Mouse (Mus musculus): ENCODE measurements around the gene Impg2. TPM values are rescaled to one million over a fixed set of nuclear protein-coding genes. Genes with fewer than 3 reads are reported as not detected.

Gene Impg2
- 0.07 and 0.20 TPM in 2 replicates for polyA plus RNA-seq (2015; fragmentation: Nextera tagmentation; extraction: Ambion mirVana)

DNA sequence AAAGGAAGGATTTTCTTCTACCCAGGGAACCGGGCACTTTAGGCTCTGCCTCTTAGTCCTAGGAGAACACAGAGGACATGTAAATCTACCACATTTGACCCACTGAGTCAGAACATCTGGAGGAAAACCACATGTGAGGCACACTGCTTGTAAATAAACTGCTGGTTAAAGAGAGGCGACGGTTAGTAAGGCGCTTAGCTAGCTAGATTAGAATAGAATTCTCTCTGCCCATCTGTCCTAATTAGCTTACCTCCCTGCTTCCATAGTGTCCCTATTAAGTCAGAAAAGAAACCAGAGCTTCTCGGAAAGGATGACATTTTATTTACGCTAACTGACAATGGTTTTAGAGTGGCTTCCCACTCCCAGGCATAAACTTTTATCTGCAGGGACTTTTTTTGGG lies at the start of gene Impg2:
TSS of gene Impg2 (plus strand) at position 263 of the 400 bp plus-strand sequence.
- H3K27me3 ChIP-seq (replicated peaks): no peaks in the 10 kb centered on the region
- 65% methylated on average over 6 of the region's 6 CpGs for WGBS
- ATAC-seq (ENCODE audit: extremely low read depth, insufficient number of reproducible peaks, low FRiP score, low TSS enrichment): no peak
- H3K4me1 ChIP-seq: no peaks in the 10 kb centered on the region
- no peak within 1 kb of the TSS for H3K4me2 ChIP-seq
- H3K4me3 ChIP-seq: no peak within 1 kb of the TSS
- no peaks in the 10 kb centered on the region for H3K9me3 ChIP-seq
- no peaks in the 10 kb centered on the region for H3K36me3 ChIP-seq
- H3K27ac ChIP-seq (replicated peaks): no peak within 1 kb of the TSS
- H3K9ac ChIP-seq: no peak within 1 kb of the TSS

- Histone ChIP-seq H3K36me3 (peaks cover 33% of the 10 kb centered on the region), H3K27ac (replicated peaks) (no peak overlapping the region), H3K9me3 (no peaks in the 10 kb centered on the region), H3K4me2 (no peak overlapping the region), H3K9ac (no peak overlapping the region), H3K4me1 (no peaks in the 10 kb centered on the region), H3K4me3 (no peak overlapping the region), H3K27me3 (replicated peaks) (no peaks in the 10 kb centered on the region)
- WGBS: 82% methylated on average over 7 of the region's 7 CpGs
- no peak for ATAC-seq (ENCODE audit: extremely low read depth, insufficient number of reproducible peaks, low FRiP score, low TSS enrichment)
Measured at GRCm38 (mm10) chr16:56163466-56163865, 40.6 kb upstream of the Impg2 start.

GRCm38 (mm10) chr16:56170247-56170646 lies 33.9 kb upstream of the Impg2 start:
- Histone ChIP-seq H3K4me3 (no peak overlapping the region), H3K4me1 (no peaks in the 10 kb centered on the region)

DNA sequence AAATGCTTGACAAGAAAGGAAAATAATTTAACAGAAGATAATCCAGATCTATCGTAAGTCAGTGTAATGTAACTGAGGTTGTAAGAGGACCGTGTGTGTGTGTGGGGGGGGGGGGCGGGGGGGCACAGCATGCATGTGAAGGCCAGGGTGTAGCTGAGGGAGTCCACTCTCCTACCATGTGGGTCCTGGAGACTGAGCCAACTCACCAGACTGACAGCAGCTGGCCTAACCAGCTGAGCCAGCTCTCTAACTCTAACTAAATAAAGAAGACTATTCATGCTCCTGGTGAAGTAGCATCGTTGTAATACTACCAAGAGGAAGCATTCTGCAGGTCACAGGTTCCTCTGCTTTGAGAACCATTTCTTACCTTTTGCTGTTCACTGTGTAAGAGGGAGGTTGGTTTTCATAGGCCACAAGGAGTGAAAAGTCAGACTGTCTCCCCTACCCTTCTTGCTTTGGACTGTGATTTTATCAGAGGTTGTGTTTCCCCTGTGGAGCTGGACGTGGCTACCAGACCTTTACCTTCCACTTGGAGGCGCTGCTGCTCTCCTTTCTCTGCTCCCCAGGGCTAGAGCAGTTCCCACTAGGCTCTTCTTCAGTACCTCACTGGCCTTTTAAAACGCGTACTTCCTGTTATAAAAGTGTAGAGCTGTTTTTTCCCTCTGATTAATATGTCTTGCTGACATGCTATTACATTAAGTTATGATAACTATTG lies 28.1 kb upstream of the Impg2 start:
- Histone ChIP-seq H3K9ac (no peak overlapping the region), H3K9me3 (no peaks in the 10 kb centered on the region), H3K4me1 (no peaks in the 10 kb centered on the region), H3K27ac (replicated peaks) (no peak overlapping the region), H3K36me3 (peaks cover 36% of the 10 kb centered on the region), H3K27me3 (replicated peaks) (no peaks in the 10 kb centered on the region), H3K4me2 (no peak overlapping the region), H3K4me3 (no peak overlapping the region)
- no peak for ATAC-seq (ENCODE audit: extremely low read depth, insufficient number of reproducible peaks, low FRiP score, low TSS enrichment)
- WGBS: 60% methylated on average over 8 of the region's 8 CpGs

More at GRCm38 (mm10) chr16:56170247-56170646, 33.9 kb upstream of the Impg2 start:
- Histone ChIP-seq H3K9me3 (no peaks in the 10 kb centered on the region), H3K27me3 (replicated peaks) (no peaks in the 10 kb centered on the region), H3K9ac (no peak overlapping the region), H3K27ac (replicated peaks) (no peak overlapping the region), H3K4me2 (no peak overlapping the region), H3K36me3 (peaks cover 45% of the 10 kb centered on the region)
- no peak for ATAC-seq (ENCODE audit: extremely low read depth, insufficient number of reproducible peaks, low FRiP score, low TSS enrichment)

GRCm38 (mm10) chr16:56186863-56187262 lies 17.2 kb upstream of the Impg2 start:
- Histone ChIP-seq H3K4me2 (no peak overlapping the region), H3K27ac (replicated peaks) (no peak overlapping the region), H3K9me3 (no peaks in the 10 kb centered on the region), H3K4me1 (no peaks in the 10 kb centered on the region), H3K36me3 (peaks cover 71% of the 10 kb centered on the region), H3K4me3 (no peak overlapping the region), H3K9ac (no peak overlapping the region), H3K27me3 (replicated peaks) (no peaks in the 10 kb centered on the region)
- WGBS: 60% methylated on average over 4 of the region's 4 CpGs
- no peak for ATAC-seq (ENCODE audit: extremely low read depth, insufficient number of reproducible peaks, low FRiP score, low TSS enrichment)

GRCm38 (mm10) chr16:56188198-56188597 lies 15.9 kb upstream of the Impg2 start:
- Histone ChIP-seq H3K9ac (no peak overlapping the region), H3K9me3 (no peaks in the 10 kb centered on the region), H3K36me3 (peaks cover 59% of the 10 kb centered on the region), H3K27ac (replicated peaks) (no peak overlapping the region), H3K27me3 (replicated peaks) (no peaks in the 10 kb centered on the region), H3K4me2 (no peak overlapping the region), H3K4me3 (no peak overlapping the region), H3K4me1 (no peaks in the 10 kb centered on the region)
- ATAC-seq (ENCODE audit: extremely low read depth, insufficient number of reproducible peaks, low FRiP score, low TSS enrichment): no peak
- WGBS: 87% methylated on average over 9 of the region's 9 CpGs

DNA sequence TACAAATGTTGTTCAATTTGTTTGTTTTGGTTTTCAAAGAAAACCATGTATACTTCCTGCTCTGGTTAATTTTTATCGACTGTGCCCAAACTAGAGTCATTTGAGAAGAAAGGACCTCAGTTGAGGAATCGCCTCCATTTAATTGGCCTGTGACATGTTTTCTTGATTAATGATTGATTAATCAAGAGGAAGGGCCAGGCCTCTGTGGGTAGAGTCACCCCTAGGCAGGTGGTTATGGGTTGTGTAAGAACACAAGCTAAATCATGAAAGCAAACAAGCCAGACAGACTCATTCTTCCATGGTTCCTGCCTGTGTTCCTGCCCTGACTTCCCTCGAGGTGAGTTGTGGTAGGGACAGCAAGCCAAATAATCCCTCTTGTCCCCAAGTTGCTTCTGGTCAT lies 8.6 kb downstream of the Impg2 start:
- Histone ChIP-seq H3K36me3 (no peaks in the 10 kb centered on the region), H3K4me1 (no peaks in the 10 kb centered on the region), H3K27ac (replicated peaks) (no peak overlapping the region), H3K9ac (no peak overlapping the region), H3K4me3 (no peak overlapping the region), H3K27me3 (replicated peaks) (no peaks in the 10 kb centered on the region), H3K9me3 (no peaks in the 10 kb centered on the region), H3K4me2 (no peak overlapping the region)
- ATAC-seq (ENCODE audit: extremely low read depth, insufficient number of reproducible peaks, low FRiP score, low TSS enrichment): no peak
- WGBS: 69% methylated on average over 3 of the region's 3 CpGs

GRCm38 (mm10) chr16:56227686-56228085 lies 23.6 kb downstream of the Impg2 start:
- H3K27me3 ChIP-seq (replicated peaks): no peaks in the 10 kb centered on the region
- peaks cover 10% of the 10 kb centered on the region for H3K36me3 ChIP-seq
- no peak overlapping the region for H3K4me3 ChIP-seq
- H3K9ac ChIP-seq: no peak overlapping the region
- no peak for ATAC-seq (ENCODE audit: extremely low read depth, insufficient number of reproducible peaks, low FRiP score, low TSS enrichment)
- no peaks in the 10 kb centered on the region for H3K9me3 ChIP-seq
- H3K27ac ChIP-seq (replicated peaks): no peak overlapping the region
- H3K4me1 ChIP-seq: no peaks in the 10 kb centered on the region
- no peak overlapping the region for H3K4me2 ChIP-seq

DNA sequence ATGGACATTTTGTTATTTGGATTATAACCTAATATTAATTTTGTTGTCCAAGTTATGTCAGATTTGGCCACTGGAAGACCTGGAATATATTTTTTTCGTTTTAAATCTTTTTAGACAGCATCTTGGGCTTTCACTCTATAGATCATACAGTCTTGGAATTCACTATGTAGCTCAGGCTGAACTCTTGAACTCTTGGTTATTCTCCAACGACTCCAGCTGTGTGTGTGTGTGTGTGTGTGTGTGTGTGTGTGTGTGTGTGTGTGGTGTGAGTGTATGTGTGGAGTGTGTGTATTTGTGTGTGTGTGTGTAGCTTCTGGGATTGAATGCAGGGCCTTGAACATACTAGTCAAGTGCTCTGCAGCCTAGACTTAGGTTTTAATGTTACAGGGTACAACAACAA lies 25.3 kb downstream of the Impg2 start:
- peaks cover 10% of the 10 kb centered on the region for H3K36me3 ChIP-seq
- H3K27me3 ChIP-seq (replicated peaks): no peaks in the 10 kb centered on the region
- H3K9me3 ChIP-seq: no peaks in the 10 kb centered on the region
- H3K27ac ChIP-seq (replicated peaks): no peak overlapping the region
- H3K9ac ChIP-seq: no peak overlapping the region
- H3K4me3 ChIP-seq: no peak overlapping the region
- WGBS: 39% methylated on average over 2 of the region's 2 CpGs
- no peaks in the 10 kb centered on the region for H3K4me1 ChIP-seq
- no peak for ATAC-seq (ENCODE audit: extremely low read depth, insufficient number of reproducible peaks, low FRiP score, low TSS enrichment)
- no peak overlapping the region for H3K4me2 ChIP-seq

DNA sequence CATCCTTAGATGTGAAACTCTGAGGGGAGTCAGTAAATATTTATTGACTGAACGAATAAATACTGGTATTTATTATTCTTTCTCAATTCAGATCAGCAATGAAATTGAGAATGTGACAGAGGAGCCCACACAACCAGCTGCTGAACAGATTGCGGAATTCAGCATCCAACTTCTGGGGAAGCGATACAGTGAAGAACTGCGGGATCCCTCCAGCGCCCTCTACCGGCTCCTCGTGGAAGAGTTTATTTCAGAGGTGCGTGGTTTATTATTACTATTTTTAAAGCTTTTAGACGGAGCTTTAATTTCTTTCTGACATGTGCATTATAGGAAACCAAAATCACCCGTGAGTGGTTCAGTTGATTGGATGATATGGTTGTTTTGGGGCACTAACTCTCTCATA lies 27.2 kb downstream of the Impg2 start:
- Histone ChIP-seq H3K27me3 (replicated peaks) (no peaks in the 10 kb centered on the region), H3K9ac (no peak overlapping the region), H3K4me3 (no peak overlapping the region), H3K27ac (replicated peaks) (no peak overlapping the region), H3K9me3 (no peaks in the 10 kb centered on the region), H3K4me2 (no peak overlapping the region), H3K4me1 (0 out of 2 replicates have a peak, but pooled peaks cover 3% of the 10 kb centered on the region), H3K36me3 (peaks cover 10% of the 10 kb centered on the region)
- 48% methylated on average over 10 of the region's 10 CpGs for WGBS
- ATAC-seq (ENCODE audit: extremely low read depth, insufficient number of reproducible peaks, low FRiP score, low TSS enrichment): no peak

DNA sequence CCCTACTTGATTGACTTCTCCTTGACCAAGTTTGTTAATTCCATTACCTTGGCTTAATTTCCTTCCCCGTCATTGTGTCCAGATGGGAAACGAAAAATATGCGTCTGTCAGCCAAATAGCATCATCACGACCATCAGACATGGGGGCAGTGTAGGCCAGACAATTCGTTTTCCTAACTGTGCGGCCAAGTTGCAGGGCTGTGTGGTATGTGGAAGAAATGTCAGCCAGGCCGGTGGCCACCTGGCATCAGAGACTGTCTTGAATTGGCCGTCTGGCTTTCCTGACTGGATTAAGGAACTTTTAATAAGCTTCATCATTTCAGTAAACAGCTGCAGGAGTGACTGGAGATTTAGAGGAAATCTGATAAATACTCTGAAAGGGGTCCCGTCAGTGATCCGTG lies 28.6 kb downstream of the Impg2 start:
- no peak for ATAC-seq (ENCODE audit: extremely low read depth, insufficient number of reproducible peaks, low FRiP score, low TSS enrichment)
- Histone ChIP-seq H3K4me3 (no peak overlapping the region), H3K9me3 (no peaks in the 10 kb centered on the region), H3K4me2 (no peak overlapping the region), H3K27me3 (replicated peaks) (no peaks in the 10 kb centered on the region), H3K36me3 (peaks cover 10% of the 10 kb centered on the region), H3K27ac (replicated peaks) (no peak overlapping the region), H3K4me1 (peaks cover 8% of the 10 kb centered on the region), H3K9ac (no peak overlapping the region)
- WGBS: 75% methylated on average over 10 of the region's 10 CpGs

GRCm38 (mm10) chr16:56246031-56246430 lies 41.9 kb downstream of the Impg2 start:
- no peak overlapping the region for H3K4me2 ChIP-seq
- no peaks in the 10 kb centered on the region for H3K27me3 ChIP-seq (replicated peaks)
- 83% methylated on average over 3 of the region's 3 CpGs for WGBS
- no peak overlapping the region for H3K27ac ChIP-seq (replicated peaks)
- H3K4me3 ChIP-seq: no peak overlapping the region
- ATAC-seq (ENCODE audit: extremely low read depth, insufficient number of reproducible peaks, low FRiP score, low TSS enrichment): no peak
- no peaks in the 10 kb centered on the region for H3K9me3 ChIP-seq
- H3K9ac ChIP-seq: no peak overlapping the region
- no peaks in the 10 kb centered on the region for H3K36me3 ChIP-seq
- no peaks in the 10 kb centered on the region for H3K4me1 ChIP-seq
